Mouse (Mus musculus): ENCODE results near the gene Gm17324.

- TF ChIP-seq POLR2A (IDR thresholded peaks at IDR 0.05; ENCODE audit: control insufficient read depth, low read depth, low read length), result no peak
- TF ChIP-seq CTCF (IDR thresholded peaks at IDR 0.05; ENCODE audit: control insufficient read depth, insufficient read depth, insufficient replicate concordance, low read depth, low read length), result no peak
Observed at GRCm38 (mm10) chr9:78482386-78482785, 33.8 kb upstream of the Gm17324 start.
